Mouse (Mus musculus) gastrocnemius, adult 8-10 months (tissue): ENCODE data around the gene Eral1. TPM values are rescaled to one million over a fixed set of nuclear protein-coding genes. Genes with fewer than 3 reads are reported as not detected.

Experiments
- DNase-seq, 2 experiments: peaks; one replicate each; pipeline ENCODE4 v3.0.0; 2022; ENCODE audit warnings: low spot score in 2 of 2
- microRNA-seq: library from miRNA; unstranded; fragments of <30 nt; microRNA quantifications from one replicate; pipeline ENCODE4 v1.2.0, GENCODE M21; 2022
- total RNA-seq, 4 experiments: library from RNA; stranded (reverse); gene quantifications; 2 replicates each; pipeline ENCODE4 v1.2.4; 2022

Eral1 gene
- total RNA-seq, 4 experiments from 2014 or later: 20.5 to 22.9 (median 22.6) TPM

- DNase-seq: peak; percentile 29 to 36
Measured at GRCm38 (mm10) chr11:78037831-78038752, 42.1 kb downstream of the Eral1 start, which contains the start of gene Flot2. Gene Flot2, plus strand, starts transcription at chr11:78037931.

GRCm38 (mm10) chr11:78036791-78037190 lies 43.4 kb downstream of the Eral1 start:
- DNase-seq: no peak

GRCm38 (mm10) chr11:78033931-78034617 lies 46.1 kb downstream of the Eral1 start:
- DNase-seq: no peak

DNA sequence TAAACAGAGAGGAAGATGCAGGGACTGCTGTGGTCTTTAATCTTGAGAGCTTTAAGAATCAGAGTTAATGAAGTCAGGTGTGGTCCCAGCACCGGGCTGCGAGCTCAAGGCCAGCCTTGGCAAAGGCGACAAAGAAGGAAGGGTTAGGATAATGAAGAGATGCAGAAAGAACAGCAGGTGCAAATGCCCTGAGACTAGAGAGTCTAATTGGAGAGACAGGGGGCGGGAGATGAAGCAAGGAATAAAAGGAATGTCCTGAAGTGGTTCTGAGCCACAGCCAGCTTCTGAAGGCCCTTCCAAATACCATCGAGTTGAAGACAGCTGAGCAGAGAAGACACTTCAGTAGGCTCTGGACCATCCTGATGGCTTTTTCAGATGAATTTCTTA lies 47.4 kb downstream of the Eral1 start:
- DNase-seq: no peak

GRCm38 (mm10) chr11:78031947-78032808 lies 48.0 kb downstream of the Eral1 start, which contains the start of gene Dhrs13:
Gene Dhrs13, plus strand, starts transcription at chr11:78032280.
- peak; percentile 84 to 85 for DNase-seq

GRCm38 (mm10) chr11:78031389-78031788 lies 48.8 kb downstream of the Eral1 start:
- DNase-seq: no peak

- no peak for DNase-seq
Measured at GRCm38 (mm10) chr11:78030600-78030999, 49.6 kb downstream of the Eral1 start.

DNA sequence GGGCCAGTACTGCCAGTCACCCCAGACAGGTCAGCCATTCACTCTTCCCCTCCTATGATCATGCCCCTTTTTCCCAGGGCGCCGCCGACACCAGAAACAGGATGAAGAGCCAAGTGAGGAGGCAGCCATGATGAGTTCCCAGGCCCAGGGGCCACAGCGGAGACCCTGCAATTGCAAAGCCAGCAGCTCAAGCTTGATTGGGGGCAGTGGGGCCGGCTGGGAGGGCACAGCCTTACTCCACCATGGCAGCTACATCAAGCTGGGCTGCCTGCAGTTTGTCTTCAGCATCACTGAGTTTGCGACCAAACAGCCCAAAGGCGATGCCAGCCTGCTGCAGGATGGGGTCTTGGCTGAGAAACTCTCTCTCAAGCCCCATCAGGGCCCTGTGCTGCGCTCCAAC lies 50.9 kb downstream of the Eral1 start:
- no peak for DNase-seq

DNA sequence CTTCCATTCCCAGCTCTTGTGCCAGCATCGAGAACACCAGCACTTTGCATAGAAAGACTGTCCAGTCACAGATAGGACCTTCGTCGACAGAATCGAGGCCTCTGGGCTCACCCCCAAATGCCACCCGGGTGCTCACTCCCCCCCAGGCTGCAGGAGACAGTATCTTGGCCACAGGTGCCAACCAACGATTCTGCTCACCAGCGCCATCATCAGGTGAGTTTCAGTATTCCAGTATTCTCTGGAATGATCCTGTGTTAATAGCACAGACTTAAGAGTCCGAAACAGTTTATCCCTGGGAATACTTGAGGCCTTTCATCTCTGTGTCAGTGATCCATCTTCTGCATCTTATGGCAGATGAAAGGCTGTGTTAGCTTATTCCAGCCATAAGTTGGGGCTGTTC lies 56.6 kb downstream of the Eral1 start:
- DNase-seq: no peak

Small RNA genes lying within 50 kb of the gene (microRNA-seq; reads per million reads assigned to microRNA genes)
- gene Mir144: 102 reads per million, percentile 50 among the genes with 10 or more reads in this experiment
- gene Mir451a: not detected
- not detected for gene Mir451b

Other genes starting within 250 kb of the Eral1 start
- gene Pipox, start 186.3 kb downstream of the Eral1 start, total RNA-seq: not detected
- under 1 TPM in 3 of 4 experiments, not detected in 1; 0.21 to 0.29 (median 0.24) TPM for gene Sez6, start 149.6 kb downstream of the Eral1 start, total RNA-seq
- 10 to 100 TPM; 13.1 to 15.1 (median 13.8) TPM for gene Phf12, start 97.6 kb downstream of the Eral1 start, total RNA-seq
- under 1 TPM; 0.63 to 0.99 (median 0.79) TPM for gene Dhrs13, start 48.1 kb downstream of the Eral1 start, total RNA-seq
- gene Flot2, start 42.5 kb downstream of the Eral1 start, total RNA-seq: 10 to 100 TPM; 43.7 to 49.7 (median 48.6) TPM
- gene Fam222b, start 14.3 kb upstream of the Eral1 start, total RNA-seq: 1 to 10 TPM; 5.6 to 7.8 (median 7.3) TPM
- 1 to 10 TPM; 2.9 to 3.5 (median 3.2) TPM for gene Traf4, start 85.2 kb upstream of the Eral1 start, total RNA-seq
- gene Nek8, start 96.3 kb upstream of the Eral1 start, total RNA-seq: under 1 TPM; 0.19 to 0.73 (median 0.50) TPM
- gene Tlcd1, start 96.3 kb upstream of the Eral1 start, total RNA-seq: 1 to 10 TPM in 1 of 4 experiments, under 1 TPM in 3; 0.56 to 1.7 (median 0.64) TPM
- 100 to 1,000 TPM; 671 to 835 (median 744) TPM for gene Rpl23a, start 103.2 kb upstream of the Eral1 start, total RNA-seq
- gene Rab34, start 108.0 kb upstream of the Eral1 start, total RNA-seq: 1 to 10 TPM; 1.6 to 5.5 (median 3.4) TPM
- gene Proca1, start 113.0 kb upstream of the Eral1 start, total RNA-seq: under 1 TPM; 0.34 to 0.88 (median 0.52) TPM
- gene Sdf2, start 165.4 kb upstream of the Eral1 start, total RNA-seq: 10 to 100 TPM; 46.6 to 51.5 (median 47.2) TPM
- gene Supt6, start 165.6 kb upstream of the Eral1 start, total RNA-seq: 10 to 100 TPM; 27.8 to 33.0 (median 31.7) TPM
- 100 to 1,000 TPM; 211 to 289 (median 233) TPM for gene 2610507B11Rik, start 181.4 kb upstream of the Eral1 start, total RNA-seq
- gene BC030499, start 210.5 kb upstream of the Eral1 start, total RNA-seq: under 1 TPM; 0.13 to 0.49 (median 0.16) TPM
- gene Spag5, start 221.1 kb upstream of the Eral1 start, total RNA-seq: 1 to 10 TPM; 2.2 to 2.8 (median 2.6) TPM
- gene Aldoc, start 242.6 kb upstream of the Eral1 start, total RNA-seq: 1 to 10 TPM; 1.5 to 2.2 (median 1.7) TPM
- gene Pigs, start 248.0 kb upstream of the Eral1 start, total RNA-seq: 10 to 100 TPM; 19.1 to 25.1 (median 21.3) TPM